Mouse (Mus musculus): Measurements from ENCODE around the gene Gucy2g.
A peak's percentile ranks its signal among the peaks of the same experiment; 100 is the strongest.

DNA sequence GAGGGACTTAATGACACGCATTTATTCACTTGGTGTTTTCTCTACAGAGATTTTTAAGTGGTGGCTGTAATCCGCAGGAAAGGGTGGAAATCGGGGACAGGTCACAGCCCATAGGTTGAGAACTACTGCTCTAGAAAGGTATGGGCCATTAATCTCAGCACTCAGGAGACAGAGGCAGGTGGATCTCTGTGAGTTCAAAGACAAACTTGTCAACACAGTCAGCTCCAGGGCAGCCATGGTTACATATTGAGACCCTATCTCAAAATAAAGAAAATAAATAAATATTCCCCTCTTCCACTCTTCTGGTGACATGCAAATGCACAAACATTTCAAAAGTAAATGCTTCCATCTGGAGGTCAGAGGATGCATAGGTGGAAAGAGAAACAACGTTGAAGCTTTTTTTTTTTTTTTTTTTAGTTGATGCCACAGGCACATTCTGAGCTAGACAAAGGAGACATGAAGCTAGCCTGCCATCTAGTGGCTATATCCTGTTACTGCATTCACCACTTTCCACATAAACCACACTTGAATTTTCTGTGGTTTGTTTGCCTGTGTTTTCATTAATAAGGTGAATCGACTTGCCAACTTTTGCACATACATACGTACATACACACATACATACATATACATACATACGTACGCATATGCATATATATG is 34.4 kb downstream of the Gucy2g start:
- peak; percentile 88 for TF ChIP-seq CTCF (IDR thresholded peaks at IDR 0.05; ENCODE audit: low read depth, low read length)
- TF ChIP-seq TAL1 (conservative IDR thresholded peaks at IDR 0.05; ENCODE audit: low read depth, low read length) = no peak
- TF ChIP-seq GATA1 (IDR thresholded peaks at IDR 0.05; ENCODE audit: borderline replicate concordance, low read length) = no peak
- no peak for TF ChIP-seq GATA2 (IDR thresholded peaks at IDR 0.05; ENCODE audit: borderline replicate concordance, low read depth, low read length)
